Mouse (Mus musculus) lung, postnatal 4 days (tissue): Measurements from ENCODE around the gene Lmx1b.

ENCODE experiments used
- DNase-seq, 2 experiments: peaks; one replicate each; pipeline ENCODE4 v3.0.0; 2021

Gene Lmx1b

GRCm38 (mm10) chr2:33542696-33543428 lies 97.4 kb downstream of the Lmx1b start:
- peak in 1 of 2 experiments; percentile 61 for DNase-seq

- no peak for DNase-seq
Measured at GRCm38 (mm10) chr2:33525274-33526055, 114.8 kb downstream of the Lmx1b start.

GRCm38 (mm10) chr2:33515856-33516255 lies 124.5 kb downstream of the Lmx1b start:
- no peak for DNase-seq

GRCm38 (mm10) chr2:33515431-33515830 lies 124.9 kb downstream of the Lmx1b start:
- DNase-seq, result no peak
